8 mouse cellular contexts compared by ENCODE assay signal in genomic region chr6:22288737-22289460, GRCm38 (mm10). TPM values are rescaled to one million over a fixed set of nuclear protein-coding genes. Genes with fewer than 3 reads are reported as not detected.
DNase-seq lines count a peak whose midpoint lies in the region; ATAC-seq and TF ChIP-seq lines count a peak whose summit lies in the region.

No protein-coding gene starts in this region.

- no peaks in the 10 kb centered on the region for H3K9me3 ChIP-seq in heart, embryonic 15.5 days (replicated peaks)
- no peaks in the 10 kb centered on the region for H3K9me3 ChIP-seq in limb, embryonic 12.5 days
- no peaks in the 10 kb centered on the region for H3K9me3 ChIP-seq in midbrain, embryonic 14.5 days (ENCODE audit: control insufficient read depth, low read length)

- H3K27ac ChIP-seq in cerebellum, adult 2 months (ENCODE audit: insufficient read depth, low read length): no peak overlapping the region
- H3K27ac ChIP-seq in heart, embryonic 15.5 days: no peak overlapping the region
- H3K27ac ChIP-seq in limb, embryonic 12.5 days: no peak overlapping the region
- no peak overlapping the region for H3K27ac ChIP-seq in midbrain, embryonic 14.5 days (replicated peaks; ENCODE audit: low read depth, low read length)

- peak overlapping the region; percentile 92 for H3K4me2 ChIP-seq in heart, embryonic 15.5 days
- H3K4me2 ChIP-seq in limb, embryonic 12.5 days: peak overlapping the region; percentile 77
- peak overlapping the region; percentile 86 for H3K4me2 ChIP-seq in midbrain, embryonic 14.5 days (ENCODE audit: low read length)

- WGBS in cerebellum, adult 2 months: under 1% methylated on average over 38 of the region's 38 CpGs
- WGBS in heart, embryonic 15.5 days: 2% methylated on average over 38 of the region's 38 CpGs
- 1% methylated on average over 38 of the region's 38 CpGs for WGBS in limb, embryonic 12.5 days
- WGBS in midbrain, embryonic 14.5 days: under 1% methylated on average over 38 of the region's 38 CpGs

- peak; percentile 27; the same call in 1 of the 2 replicates for ATAC-seq in heart, embryonic 15.5 days (replicated peaks; ENCODE audit: insufficient number of reproducible peaks, insufficient read depth, low FRiP score, low read depth)
- peak; percentile 72 for ATAC-seq in limb, embryonic 12.5 days (ENCODE audit: insufficient number of reproducible peaks, insufficient read depth, low FRiP score, low TSS enrichment, low read depth)
- peak; percentile 65 for ATAC-seq in midbrain, embryonic 14.5 days (ENCODE audit: low FRiP score, low TSS enrichment)

- no peaks in the 10 kb centered on the region; the same call in 1 of the 2 replicates for H3K4me1 ChIP-seq in cerebellum, adult 2 months (ENCODE audit: control insufficient read depth, insufficient read depth, low read length)
- H3K4me1 ChIP-seq in heart, embryonic 15.5 days (replicated peaks): peaks cover 21% of the 10 kb centered on the region
- peaks cover 17% of the 10 kb centered on the region for H3K4me1 ChIP-seq in limb, embryonic 12.5 days (replicated peaks)
- peaks cover 19% of the 10 kb centered on the region for H3K4me1 ChIP-seq in midbrain, embryonic 14.5 days (ENCODE audit: control insufficient read depth, insufficient read depth, low read length)

- no peaks in the 10 kb centered on the region for H3K36me3 ChIP-seq in heart, embryonic 15.5 days
- no peaks in the 10 kb centered on the region for H3K36me3 ChIP-seq in limb, embryonic 12.5 days
- no peaks in the 10 kb centered on the region for H3K36me3 ChIP-seq in midbrain, embryonic 14.5 days (ENCODE audit: control insufficient read depth, insufficient read depth, low read length)

- H3K9ac ChIP-seq in heart, embryonic 15.5 days: peak overlapping the region; percentile 38
- peak overlapping the region; percentile 35 for H3K9ac ChIP-seq in limb, embryonic 12.5 days (replicated peaks)
- H3K9ac ChIP-seq in midbrain, embryonic 14.5 days (replicated peaks; ENCODE audit: low read length): peak overlapping the region; percentile 40

- no peak for TF ChIP-seq CTCF in cerebellum, adult 2 months (IDR thresholded peaks at IDR 0.05; ENCODE audit: borderline replicate concordance, insufficient read depth, low read depth, low read length)

- DNase-seq in cerebellum, adult 2 months: peak; percentile 13 to 33
- no peak for DNase-seq in cerebellum, adult 9-10 months
- peak; percentile 26 for DNase-seq in urinary bladder, postnatal 25 days (ENCODE audit: low spot score)
- no peak for DNase-seq in urinary bladder, postnatal 10 days (ENCODE audit: low spot score)
- peak; percentile 77 for DNase-seq in midbrain, embryonic 14.5 days
- DNase-seq in thymus, postnatal 25 days: peak; percentile 14

- peaks cover 4% of the 10 kb centered on the region; the same call in 1 of the 2 replicates for H3K27me3 ChIP-seq in cerebellum, adult 2 months (ENCODE audit: control insufficient read depth, insufficient read depth, low read length)
- peaks cover 49% of the 10 kb centered on the region for H3K27me3 ChIP-seq in heart, embryonic 15.5 days
- peaks cover 45% of the 10 kb centered on the region for H3K27me3 ChIP-seq in limb, embryonic 12.5 days
- peaks cover 38% of the 10 kb centered on the region for H3K27me3 ChIP-seq in midbrain, embryonic 14.5 days (ENCODE audit: control insufficient read depth, insufficient read depth, low read length)

- TF ChIP-seq POLR2A in cerebellum, adult 2 months (IDR thresholded peaks at IDR 0.05; ENCODE audit: borderline replicate concordance, insufficient read depth, low read length): no peak

- H3K4me3 ChIP-seq in cerebellum, adult 2 months (replicated peaks; ENCODE audit: insufficient read depth, low read depth, low read length): peak overlapping the region; percentile 42
- peak overlapping the region; percentile 52 for H3K4me3 ChIP-seq in heart, embryonic 15.5 days
- H3K4me3 ChIP-seq in limb, embryonic 12.5 days (replicated peaks): peak overlapping the region; percentile 45
- H3K4me3 ChIP-seq in midbrain, embryonic 14.5 days (replicated peaks; ENCODE audit: low read depth, low read length): peak overlapping the region; percentile 42

RNA-seq across cellular contexts. Expression of gene Wnt16, which starts 0.9 kb away (rescaled TPM):
- polyA plus RNA-seq in cerebellum, adult 2 months (2012; rRNA removed): 0.80 and 1.8 TPM in 2 replicates
- 2.3 and 2.7 TPM in 2 replicates for polyA plus RNA-seq in heart, embryonic 15.5 days (2015; fragmentation: Nextera tagmentation; extraction: Ambion mirVana)
- 1.2 TPM in 2 replicates for polyA plus RNA-seq in limb, embryonic 12.5 days (2016; fragmentation: Nextera tagmentation; extraction: Ambion mirVana)
- polyA plus RNA-seq in midbrain, embryonic 14.5 days (2014; fragmentation: Nextera tagmentation; extraction: Ambion mirVana): 0.18 TPM in 1 of 2 replicates, not detected in the other

Comparison
In these comparisons a context has a peak if more than half of its experiments do, and no peak if none do; other contexts are left out.
1. DNase-seq: peak in cerebellum, adult 2 months (2 of 2), urinary bladder, postnatal 25 days (single experiment), midbrain, embryonic 14.5 days (single experiment) and thymus, postnatal 25 days (single experiment); none in cerebellum, adult 9-10 months (single experiment) and urinary bladder, postnatal 10 days (single experiment).
2. Peak in every context shown above with its lines, with median percentiles within 50 percentile points of each other: H3K4me3 ChIP-seq, ATAC-seq, H3K4me2 ChIP-seq and H3K9ac ChIP-seq.